Mouse (Mus musculus) heart, postnatal 4 days (tissue): ENCODE measurements around the gene Tnk2. TPM values are rescaled to one million over a fixed set of nuclear protein-coding genes. Genes with fewer than 3 reads are reported as not detected.

ENCODE experiments used
- DNase-seq: peaks from one replicate; pipeline ENCODE4 v3.0.0; 2021
- total RNA-seq, 2 experiments: library from RNA; stranded (reverse); gene quantifications; 2 replicates each; pipeline ENCODE4 v1.2.3; 2021

The Tnk2 gene
- 10 to 100 TPM; 38.4 to 49.9 TPM for total RNA-seq

DNA sequence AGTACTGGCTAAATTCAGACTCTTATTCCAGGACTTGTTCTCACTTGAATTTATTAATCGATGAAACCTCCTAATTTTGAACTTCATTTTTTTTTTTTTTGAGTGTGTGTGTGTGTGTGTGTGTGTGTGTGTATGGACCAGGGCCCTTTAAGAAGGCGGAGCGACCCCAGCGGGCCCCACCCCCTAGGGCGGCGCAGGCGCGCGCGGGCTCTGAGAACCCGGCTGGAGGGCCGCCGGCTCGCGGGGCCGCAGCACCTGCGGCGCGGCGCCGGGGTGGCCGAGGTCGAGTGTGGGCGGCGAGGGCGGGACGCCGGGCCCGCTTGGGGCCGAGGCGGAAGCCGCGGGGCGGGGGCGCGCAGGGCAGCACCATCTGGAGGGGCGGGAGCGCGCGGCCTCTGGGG is at the start of gene Tnk2:
Gene Tnk2 (plus strand): TSS at position 214 of the 401 bp plus-strand sequence.
- DNase-seq = peak; percentile 91

DNA sequence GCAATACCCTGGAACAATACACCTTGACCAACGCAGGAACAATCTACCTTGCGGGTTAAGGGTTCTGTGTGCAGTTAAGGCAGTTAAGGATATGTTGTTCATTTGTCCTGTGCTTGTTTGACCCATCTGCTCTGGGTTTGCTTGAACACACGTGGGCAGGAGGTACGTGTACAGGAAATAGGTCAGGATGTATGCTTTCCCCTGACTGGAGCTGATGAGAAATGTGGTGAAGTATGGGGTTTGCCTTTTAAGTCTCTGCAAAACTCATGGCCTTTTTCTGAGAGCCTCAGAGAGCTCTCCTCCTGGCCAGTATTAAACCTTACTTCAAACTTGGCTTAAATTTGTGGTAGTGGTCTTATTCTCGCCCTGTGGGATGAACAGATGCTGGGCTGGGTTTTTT is 49.8 kb upstream of the Tnk2 start:
- no peak for DNase-seq

DNA sequence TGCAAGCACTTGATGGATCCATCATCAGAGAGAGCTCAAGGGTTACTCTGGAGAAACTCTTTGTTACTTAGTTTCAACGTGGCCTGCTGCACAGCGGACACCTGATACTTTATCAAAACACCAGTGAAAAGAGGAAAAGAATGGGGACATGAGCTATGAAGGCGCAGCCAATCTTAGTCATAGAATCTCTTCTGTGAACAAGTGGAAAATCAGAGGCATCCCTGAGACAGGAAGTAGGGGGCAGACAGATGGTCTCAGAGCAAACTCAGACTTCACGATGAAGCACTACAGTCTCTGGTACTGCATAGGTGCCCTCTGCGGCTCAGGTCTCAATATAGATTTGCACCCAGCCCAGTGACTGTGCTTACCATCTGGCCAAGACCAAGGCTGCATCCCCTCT is 49.0 kb upstream of the Tnk2 start:
- DNase-seq = no peak

DNA sequence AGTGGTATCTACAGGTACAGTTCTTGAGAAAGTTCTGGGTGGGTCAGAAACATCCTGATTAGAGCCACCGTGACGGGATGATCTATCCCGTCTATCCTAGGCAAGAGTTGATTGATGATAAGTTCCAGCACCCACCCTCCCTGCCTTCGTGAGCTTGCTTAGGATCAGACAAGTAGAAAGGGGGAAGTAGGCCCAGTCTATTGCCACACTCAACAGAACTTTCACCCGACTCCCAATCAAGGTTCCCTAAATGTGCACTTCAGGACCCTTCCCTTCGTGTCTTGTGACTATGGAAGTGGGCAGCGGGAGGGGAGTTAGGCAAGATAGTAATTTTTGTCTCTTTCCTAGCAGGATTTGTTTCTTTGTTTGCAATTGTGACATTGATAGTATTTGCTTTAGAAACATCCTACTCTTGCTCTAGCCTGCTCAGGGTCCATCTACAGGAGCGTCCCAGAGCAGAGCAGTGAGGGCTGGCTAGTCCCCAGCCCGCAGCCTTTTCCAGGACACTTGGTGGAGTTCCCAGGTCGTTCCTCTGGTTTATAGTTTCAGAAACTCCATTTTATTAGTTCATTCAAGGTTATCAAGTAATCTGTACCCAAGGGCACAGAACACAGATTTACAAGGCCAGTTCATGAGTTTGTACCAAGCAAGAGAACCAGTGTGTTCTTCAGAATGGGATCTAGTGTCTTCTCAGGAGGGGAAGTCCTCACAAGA is 48.4 kb upstream of the Tnk2 start:
- no peak for DNase-seq

DNA sequence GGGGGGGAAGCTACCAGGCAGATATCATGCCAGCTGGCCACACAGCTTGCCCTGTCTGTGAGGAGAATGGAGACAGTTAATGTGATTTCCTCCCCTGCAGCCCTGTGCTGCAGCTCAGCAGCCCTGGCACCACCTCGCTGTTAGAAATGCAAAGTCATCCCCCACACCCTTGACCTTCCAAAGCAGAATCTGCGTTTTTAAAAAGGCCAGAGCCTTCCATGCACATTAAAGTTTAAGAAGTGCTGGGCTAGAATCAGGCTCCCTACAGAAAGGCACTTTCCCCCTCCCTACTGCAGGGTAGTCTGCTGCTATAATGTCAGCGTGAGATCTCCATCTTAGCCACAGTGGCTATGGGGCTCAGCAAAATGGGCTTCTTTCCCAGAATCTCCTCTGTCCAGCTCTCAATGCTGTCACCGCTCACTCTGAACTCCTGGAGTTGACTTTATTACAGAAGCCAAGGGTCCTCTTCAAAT is 45.7 kb upstream of the Tnk2 start:
- DNase-seq = peak; percentile 10

DNA sequence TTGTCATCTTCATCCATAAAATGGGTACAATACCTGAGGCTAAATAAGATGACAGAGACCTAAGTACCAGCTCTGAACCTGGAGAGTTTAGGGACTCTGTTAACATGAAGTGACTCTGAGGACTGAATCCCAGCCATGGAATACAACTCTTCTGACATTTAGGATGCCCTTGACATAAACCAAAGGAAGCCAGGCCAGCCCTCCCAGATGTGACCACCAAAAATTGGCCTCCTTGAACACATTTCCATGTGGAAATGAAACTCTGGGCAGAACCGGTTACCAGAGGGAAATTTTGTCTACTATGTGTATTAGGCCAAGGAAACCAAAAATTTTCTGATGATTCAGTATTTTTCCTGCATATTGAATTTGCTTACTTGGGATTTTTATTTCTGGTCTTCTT is 44.5 kb upstream of the Tnk2 start:
- DNase-seq = no peak

DNA sequence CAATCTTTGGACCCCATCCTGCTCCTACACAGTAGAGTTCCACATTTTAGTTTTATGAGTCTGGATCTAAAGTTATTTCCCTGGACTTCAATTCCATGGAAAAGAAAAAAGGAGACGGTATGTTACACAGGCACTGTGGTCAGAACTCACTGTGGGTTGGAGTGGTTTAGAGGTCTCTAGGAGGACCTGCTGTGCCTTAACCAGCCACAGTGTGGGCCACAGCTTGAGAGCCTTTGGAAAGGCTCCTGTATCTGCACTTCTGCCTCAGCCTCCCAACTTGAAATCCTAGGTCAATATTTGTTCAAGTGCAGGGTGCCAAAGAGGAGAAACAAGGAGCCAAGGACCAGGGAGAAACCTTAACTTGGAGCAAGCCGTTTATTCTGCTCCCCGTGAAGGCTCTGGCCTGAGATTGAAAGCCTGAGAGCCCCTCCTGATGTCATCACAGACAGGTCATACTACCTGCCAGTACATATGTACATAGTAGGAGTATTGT is 41.4 kb upstream of the Tnk2 start:
- no peak for DNase-seq

DNA sequence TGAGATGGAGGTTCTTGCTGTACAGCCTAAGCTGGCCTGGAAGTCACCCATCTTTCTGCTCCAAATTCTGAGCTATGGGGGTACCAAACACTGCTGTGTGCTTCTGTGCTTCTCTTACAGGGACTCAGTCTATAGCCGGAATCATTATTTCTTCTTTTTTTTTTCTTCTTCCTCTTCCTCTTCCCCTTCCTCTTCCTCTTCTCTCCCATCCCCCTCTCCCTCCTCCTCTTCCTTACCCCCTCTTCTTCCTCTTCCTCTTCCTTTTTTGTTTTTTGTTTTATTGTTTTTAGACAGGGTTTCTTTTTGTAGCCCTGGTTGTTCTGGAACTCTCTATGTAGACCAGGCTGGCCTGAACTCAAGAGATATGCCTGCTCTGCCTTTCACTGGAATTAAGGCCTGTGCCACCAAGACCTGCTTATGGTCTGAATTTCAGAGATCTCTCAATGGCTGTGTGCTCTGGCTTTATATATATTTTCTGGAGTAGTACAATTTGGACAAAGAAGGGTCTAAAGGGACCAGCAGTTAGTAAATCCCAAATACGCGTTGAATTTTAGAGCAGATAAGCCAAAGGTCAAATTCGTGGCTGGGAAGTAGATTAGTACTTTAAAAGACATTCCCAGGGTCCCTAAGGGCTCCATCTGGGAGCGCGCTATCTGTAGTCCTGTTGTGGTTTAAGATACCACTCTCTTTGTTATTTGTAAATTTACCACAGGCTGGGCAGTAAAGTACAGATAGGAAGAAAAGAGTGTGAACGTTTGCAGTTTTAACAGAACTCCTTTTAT is 35.9 kb upstream of the Tnk2 start:
- no peak for DNase-seq

DNA sequence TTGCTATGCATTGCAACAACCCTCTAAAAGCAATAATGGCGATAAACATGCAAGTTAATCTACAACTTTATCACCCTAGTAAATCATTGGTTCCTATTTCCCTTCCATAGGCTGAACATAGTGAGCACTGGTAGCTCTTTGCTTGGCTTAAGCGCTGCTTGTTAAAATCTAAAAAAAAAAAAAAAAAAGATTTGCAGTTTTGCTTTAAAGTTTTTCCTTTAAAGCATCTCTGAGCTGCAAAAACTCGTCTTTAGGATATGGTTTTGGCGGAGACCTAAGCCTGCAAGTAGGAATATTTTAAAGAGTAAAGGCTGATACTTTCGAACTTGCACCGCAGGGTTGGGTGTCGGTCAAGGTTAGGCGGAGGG is 35.3 kb upstream of the Tnk2 start:
- no peak for DNase-seq

DNA sequence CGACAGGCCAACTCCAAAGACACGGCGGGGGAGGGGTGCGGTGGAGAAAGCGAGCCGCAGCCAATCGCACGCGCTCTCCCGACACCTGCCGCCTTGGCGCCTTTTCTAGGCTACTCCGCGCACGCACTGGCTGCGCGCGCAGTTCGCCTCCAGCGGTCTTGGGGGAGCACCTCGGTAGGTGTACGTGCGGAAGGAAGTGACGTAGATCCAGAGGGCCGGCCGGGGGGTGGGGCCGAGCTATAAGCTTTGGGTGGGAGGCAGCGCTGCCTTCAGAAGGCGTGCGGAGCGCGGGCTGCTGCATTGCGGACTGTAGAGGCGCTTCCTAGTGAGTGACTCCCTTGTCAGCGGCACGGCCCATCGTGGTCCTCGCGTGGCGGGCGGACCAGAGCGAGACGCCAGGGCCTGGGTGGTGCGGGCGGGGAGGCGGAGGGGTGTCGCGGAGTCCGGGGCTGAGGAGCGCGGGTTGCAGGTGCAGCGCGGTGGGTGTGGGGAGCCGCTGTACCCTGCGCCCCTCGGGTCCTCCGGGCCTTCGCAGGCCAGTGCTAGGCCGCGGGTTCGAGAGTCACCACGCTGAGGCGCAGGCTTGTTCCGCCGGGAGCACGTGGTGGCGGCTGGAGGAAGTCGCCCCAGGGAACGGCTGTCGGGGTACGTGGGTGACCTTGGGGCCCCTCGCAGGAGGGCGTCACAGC is 34.8 kb upstream of the Tnk2 start, which contains the start of gene Tfrc:
Gene Tfrc (plus strand): TSS at position 209 of the 689 bp plus-strand sequence.
- DNase-seq = peak; percentile 95

DNA sequence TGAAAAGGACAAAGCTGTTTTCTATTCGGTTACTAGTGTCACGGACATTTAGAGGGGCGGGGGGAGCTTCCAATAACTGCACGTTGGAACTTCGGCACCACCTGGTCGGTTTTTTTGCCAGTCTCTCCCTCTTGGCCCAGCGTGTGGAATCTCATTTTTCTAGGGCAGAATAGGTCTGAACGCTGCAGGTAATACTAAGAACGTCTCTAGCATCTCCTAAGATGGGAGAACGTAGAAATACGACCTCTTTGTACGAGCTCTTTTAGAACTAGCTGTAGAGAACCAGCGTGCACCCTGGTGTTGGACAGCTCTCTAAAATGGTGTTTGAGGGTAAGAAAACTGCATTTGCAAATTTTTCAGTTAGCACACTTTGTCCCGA is 34.3 kb upstream of the Tnk2 start:
- DNase-seq = no peak

DNA sequence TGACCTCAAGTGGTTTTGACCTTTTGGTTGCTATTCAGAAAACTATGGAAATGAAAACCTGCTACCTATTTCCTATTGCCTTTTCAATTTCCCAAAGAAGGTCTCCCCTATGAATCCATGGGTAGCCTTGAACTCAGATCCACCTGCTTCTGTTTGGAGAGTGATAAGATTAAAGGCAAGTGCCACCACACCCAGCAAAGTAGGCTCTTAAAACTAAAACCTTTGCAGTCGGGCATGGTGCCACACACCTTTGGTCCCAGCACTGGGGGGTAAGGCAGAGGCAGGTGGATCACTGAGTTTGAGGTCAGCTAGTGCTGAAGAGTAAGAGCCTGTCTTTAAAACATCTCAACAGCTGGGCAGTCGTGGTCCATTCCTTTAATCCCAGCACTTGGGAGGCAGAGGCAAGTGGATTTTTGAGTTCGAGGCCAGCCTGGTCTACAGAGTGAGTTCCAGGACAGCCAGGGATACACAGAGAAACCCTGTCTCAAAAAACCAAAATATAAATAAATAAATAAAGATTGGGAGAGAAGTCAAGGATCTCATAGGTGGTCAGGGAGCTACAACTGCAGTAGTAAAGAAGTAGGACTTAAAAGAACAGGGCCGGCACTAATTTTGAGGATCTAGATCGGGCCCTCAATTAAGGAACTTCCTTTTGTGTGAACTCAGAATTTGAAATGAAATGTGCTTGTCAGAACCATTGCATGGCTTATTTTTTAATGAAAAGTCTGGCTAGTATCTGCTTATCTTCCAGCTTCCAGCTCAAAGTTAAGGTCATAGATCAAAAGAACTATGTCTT is 33.0 kb upstream of the Tnk2 start:
- DNase-seq = no peak

DNA sequence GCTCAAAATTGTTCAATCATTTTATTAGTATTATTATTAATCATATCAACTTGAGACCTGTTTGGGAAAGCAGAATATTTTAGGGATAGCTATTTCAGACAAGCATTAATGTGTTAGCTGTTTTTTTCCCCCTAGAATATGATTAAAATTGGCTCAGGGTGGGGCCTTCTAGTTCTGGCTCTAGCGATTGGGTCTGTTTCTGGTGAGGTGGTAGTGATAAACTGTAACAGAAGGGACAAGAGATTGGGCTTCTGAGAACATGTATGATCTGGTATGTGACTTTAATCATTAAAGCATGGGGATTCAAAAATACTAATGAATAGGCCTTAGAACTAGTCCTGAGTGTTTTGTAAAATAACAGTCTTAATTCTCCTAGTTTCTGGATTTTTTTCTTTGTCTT is 31.6 kb upstream of the Tnk2 start:
- DNase-seq = no peak

DNA sequence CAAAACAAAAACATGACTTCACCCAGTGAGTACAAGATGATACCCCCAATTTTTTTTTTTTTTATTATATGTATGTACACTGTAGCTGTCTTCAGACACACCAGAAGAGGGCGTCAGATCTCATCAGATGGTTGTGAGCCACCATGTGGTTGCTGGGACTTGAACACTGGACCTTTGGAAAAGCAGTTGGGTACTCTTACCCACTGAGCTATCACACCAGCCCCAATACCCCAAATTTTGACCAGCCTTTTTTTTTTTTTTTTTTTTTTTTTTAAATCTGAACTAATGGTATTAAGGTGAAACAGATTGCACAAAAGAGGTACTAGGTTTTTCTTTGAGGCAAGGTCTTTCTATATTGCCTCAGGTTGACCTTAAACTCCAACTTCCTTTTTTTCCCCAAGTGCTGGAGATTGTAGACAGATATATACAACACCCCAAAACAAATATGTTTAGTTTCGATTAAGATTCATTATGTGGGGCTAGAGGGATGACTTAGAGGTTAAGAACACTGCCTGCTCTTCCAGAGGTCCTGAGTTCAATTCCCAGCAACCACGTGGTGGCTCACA is 30.3 kb upstream of the Tnk2 start:
- DNase-seq = no peak

DNA sequence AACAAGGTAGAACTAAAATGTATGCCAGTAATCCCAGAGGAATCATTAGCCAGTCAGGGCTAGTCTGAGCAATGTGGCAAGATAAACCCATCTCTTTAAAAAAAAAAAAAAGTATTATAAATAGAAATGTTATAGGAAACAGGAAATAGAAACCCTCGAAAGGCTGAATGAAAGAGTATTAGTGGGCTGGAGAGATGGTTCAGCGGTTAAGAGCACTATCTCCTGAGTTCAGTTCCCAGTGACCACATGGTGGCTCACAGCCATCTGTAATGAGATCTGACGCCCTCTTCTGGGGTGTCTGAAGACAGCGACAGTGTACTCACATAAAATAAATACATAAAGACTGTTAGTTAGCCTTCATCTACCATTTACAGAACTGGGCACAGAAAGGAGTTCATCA is 29.6 kb upstream of the Tnk2 start:
- no peak for DNase-seq

DNA sequence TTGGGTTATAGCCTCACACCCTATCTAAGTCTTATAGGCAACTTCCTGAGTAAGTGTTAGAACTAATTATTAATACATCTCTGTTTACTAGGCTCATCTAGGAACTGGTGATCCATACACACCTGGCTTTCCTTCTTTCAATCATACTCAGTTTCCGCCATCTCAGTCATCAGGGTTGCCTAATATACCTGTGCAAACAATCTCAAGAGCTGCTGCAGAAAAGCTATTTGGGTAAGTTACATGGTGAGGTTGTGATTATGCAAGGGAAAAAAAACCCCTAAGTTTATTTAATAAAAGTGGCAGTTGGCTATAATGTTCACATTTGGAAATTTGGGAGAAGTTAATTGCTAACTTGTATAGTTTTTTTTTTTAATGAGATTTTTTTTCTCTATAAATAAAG is 24.7 kb upstream of the Tnk2 start:
- DNase-seq = no peak

DNA sequence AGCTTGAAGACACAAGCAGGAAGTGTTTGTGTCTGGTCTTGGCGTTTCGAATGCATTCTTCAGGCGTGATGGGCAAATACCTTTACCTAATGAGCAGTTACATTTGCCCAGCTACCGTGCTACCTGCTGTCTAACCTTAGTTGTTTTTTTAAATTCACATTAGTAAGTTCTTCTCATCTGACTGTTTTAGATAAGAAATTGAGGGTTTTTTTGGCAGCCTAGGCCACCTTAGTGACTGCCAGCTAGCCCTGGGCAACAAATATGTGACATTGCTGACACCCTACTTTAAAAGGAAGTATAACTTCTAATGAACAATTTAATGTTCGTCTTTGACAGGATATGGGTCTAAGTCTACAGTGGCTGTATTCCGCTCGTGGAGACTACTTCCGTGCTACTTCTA is 15.5 kb upstream of the Tnk2 start:
- DNase-seq = no peak

DNA sequence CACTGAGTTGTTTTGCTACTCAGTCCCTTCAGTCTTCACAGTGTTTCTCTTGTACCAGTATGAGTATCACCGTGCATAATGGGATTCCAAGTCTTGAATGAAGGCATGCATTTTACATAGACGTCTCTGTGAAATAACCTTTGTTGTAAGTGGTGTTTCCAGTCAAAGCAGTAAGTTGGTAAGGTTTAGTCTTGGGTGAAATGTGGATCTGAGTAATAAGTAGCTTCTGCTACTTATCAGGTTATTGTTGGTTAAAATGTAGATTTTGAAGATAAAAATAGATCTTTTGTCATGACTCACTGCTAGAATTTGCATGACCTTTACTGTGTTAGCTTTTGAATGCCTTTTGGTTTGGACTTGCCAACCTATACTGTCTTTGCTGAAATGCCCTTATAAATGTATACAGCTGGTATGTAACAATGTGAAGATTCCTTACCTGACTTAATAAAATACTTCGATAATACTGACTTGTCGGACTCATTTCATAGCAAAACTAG is 11.3 kb upstream of the Tnk2 start:
- no peak for DNase-seq

DNA sequence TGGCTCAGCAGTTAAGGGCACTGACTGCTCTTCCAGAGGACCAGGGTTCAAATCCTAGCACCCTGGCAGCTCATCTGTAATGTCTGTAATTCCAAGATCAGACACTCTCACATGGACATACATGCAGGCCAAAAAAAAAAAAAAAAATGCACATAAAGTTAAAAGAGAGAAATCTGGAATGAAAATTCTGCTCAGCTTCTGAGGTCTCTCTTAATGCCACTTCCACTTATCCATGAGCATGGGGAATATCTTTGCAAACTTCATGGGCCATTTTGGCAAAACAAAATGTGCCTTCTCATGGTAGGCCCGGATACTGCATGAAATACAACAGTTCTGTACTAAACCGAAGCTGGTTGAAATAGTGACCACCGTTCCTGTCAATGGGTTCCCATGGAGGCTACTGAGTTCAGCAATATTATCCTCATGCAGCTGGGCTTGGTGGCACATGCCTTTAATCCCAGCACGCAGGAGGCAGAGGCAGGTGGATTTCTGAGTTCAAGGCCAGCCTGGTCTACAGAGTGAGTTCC is 10.1 kb upstream of the Tnk2 start:
- no peak for DNase-seq

DNA sequence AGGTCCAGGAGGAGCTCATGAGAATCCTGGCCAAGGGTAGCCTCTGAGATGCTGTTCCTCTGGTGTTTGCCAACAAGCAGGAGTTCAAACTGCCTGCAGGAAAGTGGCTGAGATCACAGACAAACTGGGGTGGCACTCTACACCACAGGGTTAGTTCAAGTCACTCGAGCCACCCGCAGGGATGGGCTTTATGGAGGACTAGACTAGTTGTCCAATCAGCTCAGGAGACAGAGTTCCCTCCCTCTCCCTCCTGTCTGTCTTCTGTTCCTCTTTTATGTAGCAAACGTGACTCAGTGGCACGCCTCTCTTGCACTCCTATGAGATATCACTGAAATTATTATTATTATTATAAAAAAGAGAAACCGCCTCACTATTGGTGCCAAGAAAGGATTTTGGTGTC is 9.5 kb upstream of the Tnk2 start:
- no peak for DNase-seq

DNA sequence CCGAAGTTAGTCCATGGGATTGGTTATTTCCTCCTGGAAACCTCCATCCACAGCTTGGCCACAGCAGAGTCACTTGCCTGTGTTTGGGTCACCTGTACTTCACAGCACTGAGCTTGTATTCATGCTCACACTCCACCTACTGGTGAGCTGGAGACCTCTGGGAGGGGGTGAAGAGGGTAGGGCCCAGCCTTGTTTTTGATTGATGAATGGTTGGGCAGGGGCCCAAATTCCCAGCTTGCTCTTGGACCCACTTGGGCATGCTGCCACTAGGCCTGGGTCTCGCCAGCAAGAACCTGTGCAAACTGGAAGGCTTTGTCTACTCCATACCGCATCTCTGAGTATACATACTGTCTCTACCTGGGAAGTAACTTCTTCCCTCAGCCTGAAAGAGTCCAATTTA is 8.4 kb upstream of the Tnk2 start:
- no peak for DNase-seq

DNA sequence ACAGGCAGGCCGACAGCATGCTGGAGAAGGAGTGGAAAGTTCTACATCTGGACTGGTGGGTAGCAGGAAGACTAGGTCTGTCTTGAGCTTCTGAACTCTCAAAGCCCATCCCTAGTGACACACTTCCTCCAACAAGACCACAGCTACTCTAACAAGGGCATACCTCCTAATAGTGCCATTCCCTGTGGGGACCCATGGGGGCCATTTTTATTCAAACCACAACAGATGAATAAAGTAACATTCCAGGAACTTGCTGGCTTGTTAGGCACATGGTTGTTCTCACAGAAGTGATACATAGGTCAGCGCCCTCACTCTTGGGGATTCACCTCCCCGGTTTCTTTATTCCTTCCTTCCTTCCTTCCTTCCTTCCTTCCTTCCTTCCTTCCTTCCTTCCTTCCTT is 7.3 kb upstream of the Tnk2 start:
- DNase-seq = no peak
